Mouse (Mus musculus): Measurements from ENCODE around the gene Slc6a13. TPM values are rescaled to one million over a fixed set of nuclear protein-coding genes. Genes with fewer than 3 reads are reported as not detected.
"Not testable (repeated sequence)": the region's sequence is repeated elsewhere in the genome, so short reads cannot be mapped to it uniquely, and the experiment has no call there.

The Slc6a13 gene
- polyA plus RNA-seq, 1 experiment from 2014 or later, result 0.40 TPM

DNA sequence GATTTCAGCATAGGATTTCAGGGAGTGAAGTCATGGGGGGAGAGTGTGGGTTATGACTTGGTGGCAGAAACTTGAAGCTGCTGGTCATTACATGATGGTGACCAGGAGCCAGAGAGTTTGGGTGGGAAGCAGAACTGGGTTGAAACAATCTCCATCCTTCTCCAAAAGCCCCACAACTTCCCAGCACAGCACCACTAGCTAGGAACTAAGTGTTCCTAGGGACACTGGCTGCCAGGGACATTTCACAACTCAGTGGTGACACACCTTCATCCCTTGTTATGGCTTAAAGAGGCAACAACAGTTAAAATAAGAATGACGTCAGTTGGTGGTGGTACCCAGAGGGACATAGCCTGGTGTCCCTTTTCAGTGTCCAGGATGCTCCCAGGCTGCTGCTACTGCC lies 56.0 kb downstream of the Slc6a13 start:
- ATAC-seq, result no peak
- Histone ChIP-seq H3K4me3 (ENCODE audit: low read depth, low read length) (no peak overlapping the region), H3K9ac (ENCODE audit: low read depth, low read length) (no peak overlapping the region), H3K27me3 (replicated peaks; ENCODE audit: control insufficient read depth, insufficient read depth, low read length) (no peaks in the 10 kb centered on the region), H3K36me3 (ENCODE audit: control insufficient read depth, insufficient read depth) (no peaks in the 10 kb centered on the region), H3K4me1 (replicated peaks; ENCODE audit: control insufficient read depth, insufficient read depth, low read length) (no peaks in the 10 kb centered on the region), H3K4me2 (replicated peaks; ENCODE audit: low read depth) (no peak overlapping the region), H3K27ac (ENCODE audit: low read depth, low read length) (no peak overlapping the region), H3K9me3 (ENCODE audit: control insufficient read depth) (no peaks in the 10 kb centered on the region)
- WGBS, result 77% methylated on average over 1 of the region's 1 CpGs
- no peak for TF ChIP-seq CTCF (IDR thresholded peaks at IDR 0.05; ENCODE audit: low read depth)

GRCm38 (mm10) chr6:121357232-121357631 lies 57.2 kb downstream of the Slc6a13 start:
- 86% methylated on average over 6 of the region's 6 CpGs for WGBS
- no peak for TF ChIP-seq CTCF (IDR thresholded peaks at IDR 0.05; ENCODE audit: low read depth)
- Histone ChIP-seq H3K27ac (ENCODE audit: low read depth, low read length) (no peak overlapping the region), H3K4me3 (ENCODE audit: low read depth, low read length) (no peak overlapping the region), H3K9me3 (ENCODE audit: control insufficient read depth) (no peaks in the 10 kb centered on the region), H3K27me3 (replicated peaks; ENCODE audit: control insufficient read depth, insufficient read depth, low read length) (no peaks in the 10 kb centered on the region), H3K4me2 (replicated peaks; ENCODE audit: low read depth) (no peak overlapping the region), H3K4me1 (replicated peaks; ENCODE audit: control insufficient read depth, insufficient read depth, low read length) (no peaks in the 10 kb centered on the region), H3K36me3 (ENCODE audit: control insufficient read depth, insufficient read depth) (no peaks in the 10 kb centered on the region), H3K9ac (ENCODE audit: low read depth, low read length) (no peak overlapping the region)
- no peak for ATAC-seq

DNA sequence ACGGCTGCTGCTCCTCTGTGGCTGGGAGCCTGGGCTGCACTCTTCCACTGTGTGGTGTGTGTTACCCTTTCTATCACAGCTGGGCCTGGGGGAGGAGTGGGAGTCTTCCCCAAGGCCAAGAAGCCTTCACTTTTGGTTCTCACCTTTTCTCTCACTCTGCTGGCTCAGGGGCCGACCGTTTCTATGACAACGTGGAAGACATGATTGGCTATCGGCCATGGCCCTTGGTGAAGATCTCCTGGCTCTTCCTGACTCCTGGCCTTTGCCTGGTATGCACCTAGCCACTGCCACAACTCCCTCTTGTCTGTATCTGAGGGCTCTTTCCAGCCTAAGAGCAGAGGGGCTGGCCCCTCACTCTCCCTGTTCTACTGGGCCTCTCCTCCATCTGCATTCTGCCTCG lies 63.0 kb downstream of the Slc6a13 start:
- 77% methylated on average over 6 of the region's 6 CpGs for WGBS
- no peak overlapping the region for H3K4me3 ChIP-seq (ENCODE audit: low read depth, low read length)
- no peak for TF ChIP-seq CTCF (IDR thresholded peaks at IDR 0.05; ENCODE audit: low read depth)
- H3K27me3 ChIP-seq (replicated peaks; ENCODE audit: control insufficient read depth, insufficient read depth, low read length), result no peaks in the 10 kb centered on the region
- ATAC-seq, result no peak
- no peak overlapping the region for H3K27ac ChIP-seq (ENCODE audit: low read depth, low read length)
- H3K9ac ChIP-seq (ENCODE audit: low read depth, low read length), result no peak overlapping the region
- H3K4me2 ChIP-seq (replicated peaks; ENCODE audit: low read depth), result no peak overlapping the region
- no peaks in the 10 kb centered on the region for H3K4me1 ChIP-seq (replicated peaks; ENCODE audit: control insufficient read depth, insufficient read depth, low read length)
- no peaks in the 10 kb centered on the region for H3K9me3 ChIP-seq (ENCODE audit: control insufficient read depth)
- no peaks in the 10 kb centered on the region for H3K36me3 ChIP-seq (ENCODE audit: control insufficient read depth, insufficient read depth)

GRCm38 (mm10) chr6:121363956-121364355 lies 63.9 kb downstream of the Slc6a13 start:
- H3K27me3 ChIP-seq (replicated peaks; ENCODE audit: control insufficient read depth, insufficient read depth, low read length), result no peaks in the 10 kb centered on the region
- H3K9me3 ChIP-seq (ENCODE audit: control insufficient read depth), result no peaks in the 10 kb centered on the region
- TF ChIP-seq CTCF (IDR thresholded peaks at IDR 0.05; ENCODE audit: low read depth), result no peak
- 75% methylated on average over 4 of the region's 4 CpGs for WGBS
- ATAC-seq, result no peak
- no peaks in the 10 kb centered on the region for H3K36me3 ChIP-seq (ENCODE audit: control insufficient read depth, insufficient read depth)
- H3K27ac ChIP-seq (ENCODE audit: low read depth, low read length), result no peak overlapping the region
- no peak overlapping the region for H3K4me2 ChIP-seq (replicated peaks; ENCODE audit: low read depth)
- no peak overlapping the region for H3K9ac ChIP-seq (ENCODE audit: low read depth, low read length)
- no peaks in the 10 kb centered on the region for H3K4me1 ChIP-seq (replicated peaks; ENCODE audit: control insufficient read depth, insufficient read depth, low read length)
- no peak overlapping the region for H3K4me3 ChIP-seq (ENCODE audit: low read depth, low read length)

- not testable (repeated sequence) for ATAC-seq; H3K4me3 ChIP-seq (ENCODE audit: low read depth, low read length); H3K4me2 ChIP-seq (replicated peaks; ENCODE audit: low read depth); H3K9ac ChIP-seq (ENCODE audit: low read depth, low read length); H3K9me3 ChIP-seq (ENCODE audit: control insufficient read depth); H3K36me3 ChIP-seq (ENCODE audit: control insufficient read depth, insufficient read depth); H3K4me1 ChIP-seq (replicated peaks; ENCODE audit: control insufficient read depth, insufficient read depth, low read length); H3K27me3 ChIP-seq (replicated peaks; ENCODE audit: control insufficient read depth, insufficient read depth, low read length); H3K27ac ChIP-seq (ENCODE audit: low read depth, low read length)
- 17% methylated on average over 2 of the region's 2 CpGs for WGBS
- peak; percentile 75 for TF ChIP-seq CTCF (IDR thresholded peaks at IDR 0.05; ENCODE audit: low read depth)
These were observed 66.5 kb downstream of the Slc6a13 start for GRCm38 (mm10) chr6:121366537-121366936.

GRCm38 (mm10) chr6:121367099-121367498 lies 67.1 kb downstream of the Slc6a13 start:
- H3K4me1 ChIP-seq (replicated peaks; ENCODE audit: control insufficient read depth, insufficient read depth, low read length), result no peaks in the 10 kb centered on the region
- no peaks in the 10 kb centered on the region for H3K9me3 ChIP-seq (ENCODE audit: control insufficient read depth)
- TF ChIP-seq CTCF (IDR thresholded peaks at IDR 0.05; ENCODE audit: low read depth), result no peak
- H3K27me3 ChIP-seq (replicated peaks; ENCODE audit: control insufficient read depth, insufficient read depth, low read length), result no peaks in the 10 kb centered on the region
- H3K9ac ChIP-seq (ENCODE audit: low read depth, low read length), result no peak overlapping the region
- H3K4me2 ChIP-seq (replicated peaks; ENCODE audit: low read depth), result no peak overlapping the region
- H3K27ac ChIP-seq (ENCODE audit: low read depth, low read length), result no peak overlapping the region
- H3K36me3 ChIP-seq (ENCODE audit: control insufficient read depth, insufficient read depth), result no peaks in the 10 kb centered on the region
- WGBS, result 46% methylated on average over 3 of the region's 3 CpGs
- H3K4me3 ChIP-seq (ENCODE audit: low read depth, low read length), result no peak overlapping the region
- no peak for ATAC-seq
